Mouse (Mus musculus) G1E (cell line): ENCODE measurements around the gene Mrps12. TPM values are rescaled to one million over a fixed set of nuclear protein-coding genes. Genes with fewer than 3 reads are reported as not detected.

Experiments used
- ATAC-seq: 2 replicates; pipeline ENCODE4 v1.8.0; 2016; ENCODE audit warnings: mild to moderate bottlenecking; ENCODE audit not compliant: insufficient number of reproducible peaks, poor library complexity, low FRiP score, severe bottlenecking; ENCODE audit errors: extremely low read depth
- DNase-seq: peaks from one replicate; pipeline ENCODE4 v3.0.0; 2012; ENCODE audit warnings: low spot score
- H3K27me3 ChIP-seq: 2 replicates; pipeline ENCODE4 v1.6.1; 2012; ENCODE audit warnings: mild to moderate bottlenecking, low read length, inconsistent platforms; ENCODE audit not compliant: insufficient read depth
- H3K36me3 ChIP-seq: replicated peaks from 2 replicates; pipeline ENCODE3; 2012; ENCODE audit warnings: mild to moderate bottlenecking, inconsistent platforms
- H3K4me1 ChIP-seq: 2 replicates; pipeline ENCODE4 v1.6.1; 2012; ENCODE audit warnings: low read depth, low read length, inconsistent platforms, mixed read lengths; ENCODE audit not compliant: insufficient read depth
- H3K4me3 ChIP-seq: 2 replicates; pipeline ENCODE4 v1.5.1; 2012; ENCODE audit warnings: low read depth, mild to moderate bottlenecking, inconsistent platforms, low read length, moderate library complexity, mixed read lengths
- H3K9me3 ChIP-seq: replicated peaks from 2 replicates; pipeline ENCODE4 v1.6.1; 2012; ENCODE audit warnings: inconsistent platforms
- CTCF ChIP-seq: IDR thresholded peaks from 2 replicates; pipeline ENCODE4 v1.5.1; 2012; ENCODE audit warnings: low read depth, low read length, inconsistent platforms, mixed read lengths
- GATA1 ChIP-seq: IDR thresholded peaks from 2 replicates; pipeline ENCODE4 v1.6.1; 2012; ENCODE audit warnings: borderline replicate concordance, low read length, inconsistent platforms, mixed read lengths
- GATA2 ChIP-seq: IDR thresholded peaks from 2 replicates; pipeline ENCODE4 v1.6.1; 2012; ENCODE audit warnings: low read depth, low read length, inconsistent platforms, borderline replicate concordance
- POLR2AphosphoS5 ChIP-seq: IDR thresholded peaks from 2 replicates; pipeline ENCODE4 v1.6.1; 2012; ENCODE audit warnings: low read depth, low read length, inconsistent platforms; ENCODE audit not compliant: insufficient replicate concordance
- TAL1 ChIP-seq: conservative IDR thresholded peaks from 2 replicates; pipeline ENCODE4 v1.6.1; 2012; ENCODE audit warnings: low read depth, low read length, inconsistent platforms, mixed read lengths
- polyA plus RNA-seq: library from polyadenylated mRNA; stranded (reverse); fragments of >175 nt; gene quantifications from 2 replicates; pipeline ENCODE4 v1.2.3, GENCODE M21; 2012
- total RNA-seq, 2 experiments: library from RNA; stranded (forward) in 1 of 2; stranded (reverse) in 1 of 2; fragments of 200-1000 nt in 1 of 2; fragments of >200 nt in 1 of 2; fragmentation: Nextera tagmentation in 1 of 2; gene quantifications; 2 replicates each; pipeline ENCODE4 v1.2.3; 2014 to 2017

Mrps12 gene
- total and polyA plus RNA-seq, 3 experiments: 12.3 to 217 (median 24.8) TPM

DNA sequence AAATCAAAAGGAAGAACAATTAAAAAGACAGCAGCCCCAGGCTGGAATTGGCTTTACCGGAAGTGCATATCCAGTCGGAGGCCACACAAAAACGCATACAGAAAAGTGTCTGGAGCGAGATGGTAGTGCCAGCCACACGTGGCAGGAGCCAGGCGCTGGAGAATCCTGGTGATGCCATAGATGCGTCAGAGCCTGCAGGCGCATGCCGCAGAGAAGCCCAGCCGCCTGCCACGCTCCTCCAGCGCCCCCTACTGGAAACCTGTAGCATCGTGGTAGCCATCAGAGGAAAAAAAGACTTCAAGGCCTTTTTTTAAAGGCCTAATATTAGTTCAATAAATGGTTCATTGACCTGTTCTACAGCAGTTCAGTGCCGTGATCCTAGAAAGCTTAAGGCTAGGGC lies 15.0 kb downstream of the Mrps12 start:
- TF ChIP-seq GATA1 (no peak), POLR2AphosphoS5 (no peak), CTCF (no peak), TAL1 (no peak)
- H3K4me1 ChIP-seq: no peaks in the 10 kb centered on the region
- no peaks in the 10 kb centered on the region for H3K36me3 ChIP-seq
- H3K27me3 ChIP-seq: peaks cover 7% of the 10 kb centered on the region; the same call in 1 of the 2 replicates
- no peak for ATAC-seq
- DNase-seq: no peak
- H3K9me3 ChIP-seq: peaks cover 4% of the 10 kb centered on the region
- H3K4me3 ChIP-seq: no peak overlapping the region

DNA sequence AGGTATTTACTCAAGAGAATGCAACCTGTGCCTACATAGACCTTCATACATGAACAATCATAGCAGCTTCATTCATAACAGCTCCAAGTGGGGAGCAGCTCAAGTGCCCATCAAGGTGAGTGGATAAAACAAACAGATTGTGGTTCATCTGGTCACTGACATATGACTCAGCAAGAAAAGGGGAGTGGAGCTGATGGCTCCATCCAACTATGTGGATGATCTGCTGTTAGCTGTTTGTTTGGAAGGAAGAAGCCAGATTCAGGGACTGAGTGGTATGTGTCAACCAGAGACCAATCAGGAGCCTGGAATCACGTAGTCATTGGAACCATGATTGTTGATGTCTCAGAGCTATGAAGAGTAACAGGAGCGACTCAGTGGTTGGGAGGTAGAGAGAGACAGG lies 17.0 kb downstream of the Mrps12 start:
- H3K9me3 ChIP-seq: peaks cover 4% of the 10 kb centered on the region
- ATAC-seq: no peak
- peaks cover 7% of the 10 kb centered on the region; the same call in 1 of the 2 replicates for H3K27me3 ChIP-seq
- DNase-seq: no peak
- H3K4me3 ChIP-seq: no peak overlapping the region
- TF ChIP-seq CTCF (no peak), GATA1 (no peak)
- H3K36me3 ChIP-seq: no peaks in the 10 kb centered on the region
- H3K4me1 ChIP-seq: no peaks in the 10 kb centered on the region

DNA sequence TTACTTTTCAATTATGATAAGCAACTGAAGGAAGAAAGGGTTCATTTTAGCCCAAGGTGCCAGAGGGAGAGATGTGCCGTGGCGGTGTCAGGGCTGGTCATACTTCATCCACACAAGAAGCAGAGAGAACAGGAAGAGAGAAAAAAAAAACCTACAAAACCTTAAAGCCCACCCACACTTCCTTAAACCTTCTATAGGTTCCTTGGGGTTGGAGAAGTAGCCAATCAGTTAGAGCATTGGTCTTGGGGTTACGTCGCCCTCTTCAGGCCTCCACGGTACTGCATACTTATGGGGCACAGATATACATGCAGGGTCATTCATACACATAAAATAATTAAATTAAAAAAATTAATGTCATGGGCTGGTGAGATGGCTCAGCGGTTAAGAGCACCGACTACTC lies 19.5 kb downstream of the Mrps12 start:
- DNase-seq: no peak
- no peak for ATAC-seq

DNA sequence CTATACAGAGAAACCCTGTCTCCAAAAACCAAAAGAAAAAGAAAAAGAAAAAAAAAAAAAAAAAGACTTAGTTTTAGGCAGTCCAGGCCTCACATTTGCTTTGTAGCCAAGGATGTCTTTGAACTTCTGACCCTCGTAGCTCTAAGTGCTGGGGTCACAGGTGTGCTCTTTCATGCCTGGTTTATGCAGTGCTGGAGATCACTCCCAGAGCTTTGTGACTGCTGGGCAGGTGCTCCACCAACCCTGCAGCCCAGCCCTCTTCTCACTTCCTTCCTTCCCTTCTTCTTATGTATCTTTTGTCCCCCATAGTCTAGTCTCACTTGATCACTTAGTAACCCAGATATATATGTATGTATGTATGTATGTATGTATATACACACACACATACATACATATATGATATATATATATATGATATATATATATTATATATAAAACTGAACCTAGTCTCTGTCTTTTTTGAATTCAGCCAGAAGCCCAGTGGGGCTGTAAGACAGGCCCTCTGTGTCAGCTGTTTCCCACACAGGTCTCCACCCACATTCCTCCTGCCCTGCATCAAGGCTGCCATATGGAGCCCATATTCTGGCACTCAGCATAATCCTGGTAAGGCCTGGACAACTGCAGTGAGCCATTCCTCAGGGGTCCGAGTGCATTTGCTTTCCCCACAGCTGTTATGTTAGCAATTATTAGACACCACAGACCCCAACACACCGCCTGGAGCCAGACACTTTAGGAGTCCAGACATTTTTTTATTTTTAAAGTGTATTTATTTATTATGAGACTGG lies 20.7 kb downstream of the Mrps12 start:
- DNase-seq (no peak), ATAC-seq (no peak)
- Histone ChIP-seq H3K4me3 (no peak overlapping the region), H3K4me1 (no peaks in the 10 kb centered on the region), H3K36me3 (no peaks in the 10 kb centered on the region), H3K27me3 (no peaks in the 10 kb centered on the region; the same call in 1 of the 2 replicates), H3K9me3 (peaks cover 4% of the 10 kb centered on the region)
- TF ChIP-seq GATA2 (no peak), POLR2AphosphoS5 (no peak), GATA1 (no peak), CTCF (no peak), TAL1 (no peak)

More for the DNA sequence above, 19.5 kb downstream of the Mrps12 start:
- Histone ChIP-seq H3K4me3 (no peak overlapping the region), H3K9me3 (peaks cover 4% of the 10 kb centered on the region), H3K27me3 (no peaks in the 10 kb centered on the region), H3K4me1 (no peaks in the 10 kb centered on the region), H3K36me3 (no peaks in the 10 kb centered on the region)
- no peak for TF ChIP-seq GATA2
- no peak for TF ChIP-seq CTCF
- TF ChIP-seq TAL1: no peak
- TF ChIP-seq POLR2AphosphoS5: no peak
- TF ChIP-seq GATA1: no peak

DNA sequence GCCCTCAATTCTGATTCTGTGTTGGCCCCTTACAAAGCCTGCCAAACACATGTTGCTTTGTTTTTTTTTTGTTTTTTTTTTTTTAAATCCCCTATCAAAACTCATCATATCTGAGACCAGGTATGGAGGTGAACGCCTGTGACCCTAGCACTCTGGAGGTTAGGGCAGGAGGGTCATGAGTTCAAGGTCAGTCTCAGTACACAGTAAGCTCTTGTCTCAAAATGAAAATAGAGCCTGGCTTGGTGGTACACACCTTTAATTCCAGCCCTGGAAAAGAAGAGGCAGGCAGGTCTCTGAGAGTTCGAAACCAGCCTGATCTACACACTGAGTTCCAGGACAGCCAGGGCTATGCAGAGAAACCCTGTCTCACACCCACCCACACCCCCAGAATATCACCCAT lies 22.0 kb downstream of the Mrps12 start:
- no peaks in the 10 kb centered on the region for H3K4me1 ChIP-seq
- H3K9me3 ChIP-seq: peaks cover 2% of the 10 kb centered on the region
- no peak for DNase-seq
- H3K4me3 ChIP-seq: no peak overlapping the region
- ATAC-seq: no peak
- no peaks in the 10 kb centered on the region for H3K36me3 ChIP-seq
- H3K27me3 ChIP-seq: no peaks in the 10 kb centered on the region; the same call in 1 of the 2 replicates
- no peak for TF ChIP-seq GATA2
- no peak for TF ChIP-seq CTCF
- no peak for TF ChIP-seq POLR2AphosphoS5
- TF ChIP-seq GATA1: no peak
- TF ChIP-seq TAL1: no peak

DNA sequence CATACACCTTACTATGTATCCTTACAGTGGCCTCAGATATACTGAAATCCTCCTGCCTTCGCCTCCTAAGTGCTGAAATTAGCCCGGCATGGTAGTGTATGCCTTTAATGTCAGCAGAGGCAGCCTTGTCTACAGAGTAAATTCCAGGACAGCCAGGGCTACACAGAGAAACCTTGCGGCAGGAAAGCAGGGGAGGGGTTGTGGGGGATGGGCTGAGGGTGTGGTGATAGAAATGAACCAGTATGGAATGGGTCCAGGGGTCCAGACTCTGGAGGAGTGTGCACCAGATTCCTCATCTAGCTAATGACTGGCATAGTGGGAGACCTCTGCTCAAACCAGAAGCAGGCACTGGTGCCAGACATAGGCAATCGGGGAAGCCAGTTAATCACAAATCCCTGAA lies 22.5 kb downstream of the Mrps12 start:
- ATAC-seq (no peak), DNase-seq (no peak)
- no peaks in the 10 kb centered on the region; the same call in 1 of the 2 replicates for H3K27me3 ChIP-seq
- no peaks in the 10 kb centered on the region for H3K9me3 ChIP-seq
- H3K4me1 ChIP-seq: no peaks in the 10 kb centered on the region
- H3K36me3 ChIP-seq: no peaks in the 10 kb centered on the region
- H3K4me3 ChIP-seq: no peak overlapping the region
- TF ChIP-seq TAL1 (no peak), GATA2 (no peak), CTCF (no peak), POLR2AphosphoS5 (no peak), GATA1 (no peak)
